Mouse (Mus musculus) heart, postnatal 25 days (tissue): ENCODE measurements at regions not wholly inside any gene's neighbourhood (a gene's known extent, or its start where the extent isn't known, plus 50 kb on each side); places are given as distances from the start of the nearest gene placed in this dataset.

Experiments used
- DNase-seq: peaks from one replicate; pipeline ENCODE4 v3.0.0; 2022; ENCODE audit warnings: low spot score
- intact Hi-C: fragments of 180-260 bp; cut with DNase I; formaldehyde crosslinking; loops from one replicate; pipeline ENCODE4 v1.15.1; 2025

DNA sequence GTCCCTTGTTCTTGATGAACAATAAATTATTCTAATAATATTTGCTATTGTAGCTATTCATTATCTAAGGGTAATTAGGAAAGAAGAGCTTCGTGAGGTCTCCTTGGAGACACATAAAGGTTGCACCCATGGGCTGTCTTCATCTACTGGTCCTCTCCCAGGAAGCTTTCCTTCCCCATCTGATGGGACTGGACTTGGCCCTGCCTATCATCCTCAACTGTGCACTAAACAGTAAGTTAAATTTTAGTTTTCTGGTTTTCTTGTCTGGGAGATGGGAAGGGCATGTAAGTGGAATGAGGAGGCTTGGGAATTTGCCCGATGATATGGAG, 554.5 kb downstream of the Gm9195 start:
- intact Hi-C loops, result no loop called here
- no peak for DNase-seq

GRCm38 (mm10) chr14:71936373-71937156, 555.1 kb downstream of the Gm9195 start:
- intact Hi-C loops, result no loop called here
- no peak for DNase-seq

DNA sequence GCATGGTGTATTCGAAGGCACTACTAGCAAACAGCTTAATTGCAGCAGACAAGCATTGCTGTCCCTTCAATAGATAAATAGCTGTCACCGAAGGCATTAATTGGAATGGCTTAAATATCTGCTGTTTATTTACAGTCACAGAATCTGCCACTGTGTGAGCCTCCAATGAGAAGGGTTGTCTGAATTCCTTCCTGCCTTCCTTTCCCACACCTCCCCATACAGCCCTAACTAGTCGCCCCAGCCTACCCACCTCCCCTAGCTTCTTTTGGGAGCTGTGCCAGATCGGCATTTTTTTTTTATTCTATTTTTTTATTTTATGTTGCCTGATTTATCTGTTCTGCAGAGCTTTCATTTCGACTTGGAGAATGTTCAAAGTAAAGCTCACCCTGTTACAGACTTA, 575.7 kb downstream of the Gm9195 start:
- intact Hi-C loops, result no loop called here

GRCm38 (mm10) chr14:71910936-71911335, 580.7 kb downstream of the Gm9195 start:
- intact Hi-C loops, result no loop called here
- no peak for DNase-seq

More for the DNA sequence above, 575.7 kb downstream of the Gm9195 start:
- no peak for DNase-seq

DNA sequence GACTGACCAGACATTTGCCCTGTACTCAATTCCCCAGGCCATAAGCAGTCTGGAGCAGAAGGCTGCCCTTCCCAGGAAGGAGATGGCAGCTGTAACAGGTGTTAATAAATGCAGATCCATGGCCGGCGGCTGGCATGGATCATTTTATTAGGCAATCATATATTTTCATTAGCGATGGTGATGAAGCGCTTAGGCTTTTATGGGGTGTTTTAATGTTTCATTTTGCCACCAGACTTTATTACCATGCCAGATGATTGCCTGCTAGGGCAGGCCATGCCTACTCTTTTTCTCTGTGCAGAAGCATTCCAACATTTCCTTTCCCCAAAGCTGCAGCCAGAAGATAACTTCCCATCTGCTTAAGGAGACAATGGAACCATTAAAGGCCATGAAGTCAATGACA, 596.2 kb downstream of the Gm9195 start:
- intact Hi-C loops, result no loop called here
- DNase-seq, result no peak

- intact Hi-C loops, result no loop called here
- DNase-seq, result no peak
These were observed 596.8 kb downstream of the Gm9195 start for GRCm38 (mm10) chr14:71894811-71895210.

DNA sequence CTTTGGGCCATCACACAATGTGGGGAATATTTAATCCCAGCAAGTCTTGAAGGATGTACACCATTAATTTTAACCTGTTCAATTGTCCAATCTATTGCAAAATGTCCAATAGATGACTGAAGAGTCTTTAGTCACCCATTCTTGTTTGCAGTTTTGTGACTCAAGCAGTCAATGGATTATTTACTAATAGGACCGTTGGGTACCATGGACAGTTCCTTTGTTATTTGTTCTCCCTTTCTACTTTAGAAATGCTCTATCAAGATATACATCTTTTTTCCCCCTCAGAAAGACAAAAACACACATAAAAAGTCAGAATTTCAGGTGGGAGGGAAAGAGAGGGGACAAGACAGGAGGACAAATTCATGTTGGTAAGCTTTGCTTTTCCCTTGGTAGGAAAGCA, 598.3 kb downstream of the Gm9195 start:
- DNase-seq, result no peak
- intact Hi-C loops, result no loop called here

DNA sequence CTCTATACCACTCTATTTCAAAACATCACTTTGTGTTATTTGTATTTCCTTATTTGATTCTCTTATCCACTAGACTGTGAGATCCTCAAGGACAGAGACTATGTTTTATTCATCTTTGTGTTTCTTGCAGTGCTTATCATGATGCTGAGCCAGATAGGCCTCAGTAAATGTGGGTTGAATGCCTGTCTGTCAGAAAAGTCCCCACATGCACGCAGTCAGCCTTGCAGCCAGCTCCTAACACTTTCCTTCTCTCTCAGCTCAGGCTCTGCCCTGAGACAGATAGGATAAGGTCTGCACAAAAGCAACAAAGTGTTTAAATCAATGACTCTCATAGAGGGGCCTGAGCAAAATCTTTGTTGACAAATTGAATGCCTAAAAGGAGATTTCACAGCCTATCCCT, 600.0 kb downstream of the Gm9195 start:
- no peak for DNase-seq
- intact Hi-C loops, result no loop called here

DNA sequence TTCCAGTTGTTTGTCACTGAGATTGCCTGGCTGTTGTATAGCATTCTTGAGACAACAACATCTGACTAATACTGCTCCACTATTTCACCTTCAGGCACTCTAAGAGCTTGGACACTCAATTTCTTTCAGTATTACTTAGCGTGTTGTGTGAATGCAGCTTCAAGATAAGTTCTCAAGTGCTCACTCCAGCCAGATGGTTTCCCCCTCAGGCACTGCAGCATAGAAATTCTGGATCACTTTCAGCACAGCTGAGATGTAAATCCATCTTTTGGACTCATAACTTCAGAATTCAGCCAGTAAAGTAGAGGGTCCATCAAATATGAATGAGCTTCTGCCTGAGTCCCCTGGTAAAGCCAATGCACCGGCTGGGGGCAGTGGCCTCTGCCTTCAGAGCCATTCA, 608.8 kb downstream of the Gm9195 start:
- intact Hi-C loops, result no loop called here
- no peak for DNase-seq

DNA sequence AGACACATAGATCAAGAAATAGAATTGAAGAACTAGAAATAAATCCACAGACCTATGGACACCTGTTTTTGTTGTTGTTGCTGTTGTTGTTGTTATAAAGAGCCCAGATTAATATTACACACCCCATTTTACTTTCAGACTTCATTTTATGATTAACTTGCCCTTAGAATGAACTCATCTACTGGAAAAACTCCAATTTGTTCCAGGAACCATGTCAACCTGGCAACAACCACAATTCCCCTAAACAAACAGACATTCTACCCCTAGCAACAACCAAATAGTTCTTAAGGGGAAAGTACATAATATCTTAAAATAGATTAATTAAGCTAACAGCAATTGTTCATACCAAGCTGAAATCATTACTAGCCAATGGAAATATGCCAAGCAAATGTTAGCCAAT, 646.1 kb downstream of the Gm9195 start:
- DNase-seq, result no peak
- intact Hi-C loops, result no loop called here

DNA sequence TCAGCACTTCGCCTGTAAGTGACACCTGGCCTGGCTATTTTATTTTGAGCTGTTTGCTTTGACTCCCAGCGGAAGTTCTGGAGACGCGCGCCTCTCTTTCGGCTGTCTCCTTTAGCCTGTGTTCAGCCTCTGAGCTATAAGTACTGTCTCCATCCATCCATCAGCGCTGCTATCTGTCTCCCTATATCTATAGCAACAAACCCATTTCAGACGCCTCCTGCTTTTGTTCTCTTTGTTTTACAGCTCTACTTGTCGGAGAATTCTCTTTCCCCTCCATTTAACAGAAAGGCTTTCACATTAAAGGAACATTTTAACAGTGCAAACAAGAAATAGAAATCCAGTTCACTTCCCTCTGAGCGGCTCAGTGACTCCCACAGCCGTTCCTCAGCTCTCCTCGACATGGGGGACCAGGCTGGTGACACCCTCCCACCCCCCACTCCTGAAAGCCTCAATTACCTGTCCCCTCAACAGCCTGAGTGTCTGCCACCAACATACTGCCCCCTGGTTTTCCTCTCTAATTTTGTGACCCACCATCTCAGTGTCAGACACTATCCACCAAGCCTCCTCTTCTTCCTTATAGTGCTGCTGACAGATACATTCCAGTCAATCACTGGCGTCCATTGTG, 682.7 kb downstream of the Gm9195 start:
- DNase-seq, result no peak
- intact Hi-C loops, result no loop called here

DNA sequence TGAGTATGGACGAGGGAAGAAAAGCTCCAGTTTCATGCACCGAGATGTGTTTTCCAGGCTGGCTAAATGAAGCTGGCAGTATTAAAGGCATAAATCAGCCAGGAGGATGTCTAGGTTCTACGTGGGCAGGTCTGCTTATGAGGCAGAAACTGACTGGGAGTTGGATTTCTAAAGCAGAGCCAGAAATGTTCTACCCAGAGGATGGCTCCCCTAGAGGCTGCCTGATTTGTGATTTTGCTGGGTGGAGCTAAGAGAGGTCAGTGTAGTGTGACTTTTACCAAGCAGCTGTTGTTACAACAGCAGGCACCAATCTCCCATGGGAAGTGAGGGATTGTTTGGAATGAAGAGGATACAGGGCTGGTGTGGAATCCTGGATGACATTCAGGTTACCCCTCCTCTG, 686.0 kb downstream of the Gm9195 start:
- no peak for DNase-seq
- intact Hi-C loops, result no loop called here

DNA sequence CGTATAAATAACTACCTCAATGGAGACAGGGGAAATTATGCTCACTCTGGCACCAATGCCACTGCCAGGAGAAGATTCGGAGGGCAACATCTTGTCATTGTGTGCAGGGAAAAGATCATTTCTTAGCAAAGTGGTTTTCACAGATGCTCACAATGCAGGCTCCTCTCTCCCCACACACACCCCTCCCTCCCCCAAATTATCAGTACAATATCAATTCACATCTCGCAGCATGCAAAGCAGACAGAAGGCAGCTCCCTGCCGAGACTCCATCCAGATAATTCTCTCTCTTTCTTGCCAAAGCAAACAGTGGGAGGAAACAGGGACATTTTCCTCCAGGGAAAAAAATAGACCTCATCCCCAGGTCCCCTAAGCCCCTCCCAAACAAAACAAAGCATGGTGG, 691.8 kb downstream of the Gm9195 start:
- DNase-seq, result no peak
- intact Hi-C loops, result no loop called here

DNA sequence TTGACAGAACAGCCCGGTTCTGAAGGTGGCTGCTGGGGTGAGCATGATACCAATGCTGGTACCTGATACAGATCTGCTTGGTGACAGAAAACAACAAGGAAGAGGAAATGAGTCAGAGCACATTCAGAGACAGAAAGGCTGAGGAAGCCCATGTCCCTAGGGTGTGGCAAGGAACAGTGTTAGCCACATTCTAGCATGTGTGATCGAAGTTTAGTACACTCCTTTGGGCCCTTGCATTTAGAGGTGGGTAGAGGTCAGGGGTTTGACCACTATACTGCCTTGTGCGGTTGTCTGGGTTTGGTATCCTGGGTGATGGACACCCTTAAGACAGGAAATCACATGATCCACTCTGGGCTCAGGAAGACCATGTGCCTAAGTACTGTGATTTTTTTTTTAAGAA, 695.9 kb downstream of the Gm9195 start:
- intact Hi-C loops, result no loop called here
- no peak for DNase-seq

DNA sequence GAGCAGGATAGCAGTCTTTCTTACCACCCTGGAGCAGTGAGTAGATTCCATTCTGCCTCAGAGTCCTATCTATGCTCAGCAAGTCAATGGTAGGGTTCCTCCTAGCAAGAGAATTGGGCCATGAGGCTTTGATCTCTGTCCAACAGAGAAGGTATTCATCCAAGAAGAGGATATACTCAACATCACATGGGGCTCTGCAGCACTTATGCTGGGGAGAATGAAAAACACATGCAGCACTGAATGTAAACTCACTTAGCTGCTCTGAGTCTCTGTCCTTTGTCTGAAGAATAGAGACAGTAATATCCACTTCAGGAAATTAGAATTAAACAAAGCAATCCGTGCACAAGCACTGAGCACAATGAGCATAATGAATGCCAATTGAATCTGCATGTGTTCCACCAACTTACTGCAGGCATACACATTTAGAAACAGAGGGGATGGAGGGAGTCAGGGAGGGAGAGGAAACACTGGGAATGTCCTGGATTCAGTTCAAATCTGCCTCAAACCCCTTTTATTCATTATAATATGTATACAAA, 714.6 kb downstream of the Gm9195 start:
- intact Hi-C loops, result no loop called here
- DNase-seq, result no peak

GRCm38 (mm10) chr14:71766856-71767255, 724.8 kb downstream of the Gm9195 start:
- intact Hi-C loops, result no loop called here
- no peak for DNase-seq

- intact Hi-C loops, result no loop called here
These were observed 763.1 kb downstream of the Gm9195 start for GRCm38 (mm10) chr14:71728542-71728941.

GRCm38 (mm10) chr14:71723526-71723925, 768.1 kb downstream of the Gm9195 start:
- no peak for DNase-seq
- intact Hi-C loops, result no loop called here

More at GRCm38 (mm10) chr14:71728542-71728941, 763.1 kb downstream of the Gm9195 start:
- no peak for DNase-seq

- DNase-seq, result no peak
- intact Hi-C loops, result no loop called here
These were observed 781.9 kb downstream of the Gm9195 start for GRCm38 (mm10) chr14:71709528-71710289.

GRCm38 (mm10) chr14:71692752-71693437, 798.7 kb downstream of the Gm9195 start:
- intact Hi-C loops, result no loop called here

More at GRCm38 (mm10) chr14:71692752-71693437, 798.7 kb downstream of the Gm9195 start:
- DNase-seq, result no peak
